Mouse (Mus musculus) hindbrain, embryonic 14.5 days (tissue): ENCODE results near the gene Stambp. TPM values are rescaled to one million over a fixed set of nuclear protein-coding genes. Genes with fewer than 3 reads are reported as not detected.

Experiments
- ATAC-seq: fragments of 200-750 bp; cut with Nextera tagmentation; 2 replicates; pipeline ENCODE4 v1.8.0; 2017; ENCODE audit warnings: moderate number of reproducible peaks, mild to moderate bottlenecking, moderate TSS enrichment, moderate library complexity; ENCODE audit not compliant: low FRiP score
- DNase-seq: peaks from one replicate; pipeline ENCODE4 v3.0.0-alpha.2; 2015; ENCODE audit warnings: low spot score
- H3K27ac ChIP-seq: fragments of 300-500 bp; sonication (generic); 2 replicates; pipeline ENCODE4 v1.5.1; 2014; ENCODE audit warnings: mild to moderate bottlenecking, moderate library complexity
- H3K27me3 ChIP-seq: fragments of 300-500 bp; sonication (generic); 2 replicates; pipeline ENCODE4 v1.6.1; 2014; ENCODE audit warnings: mild to moderate bottlenecking, low read length, mixed read lengths; ENCODE audit not compliant: control insufficient read depth, insufficient read depth
- H3K36me3 ChIP-seq: fragments of 300-500 bp; sonication (generic); replicated peaks from 2 replicates; pipeline ENCODE4 v1.6.1; 2014; ENCODE audit not compliant: control insufficient read depth, insufficient read depth
- H3K4me1 ChIP-seq: fragments of 300-500 bp; sonication (generic); replicated peaks from 2 replicates; pipeline ENCODE4 v1.6.1; 2014; ENCODE audit warnings: antibody characterized with exemption, low read length, mixed read lengths; ENCODE audit not compliant: control insufficient read depth, insufficient read depth
- H3K4me2 ChIP-seq: fragments of 300-500 bp; sonication (generic); replicated peaks from 2 replicates; pipeline ENCODE4 v1.6.1; 2014; ENCODE audit warnings: mild to moderate bottlenecking, moderate library complexity
- H3K4me3 ChIP-seq: fragments of 300-500 bp; sonication (generic); replicated peaks from 2 replicates; pipeline ENCODE4 v1.5.1; 2014; ENCODE audit warnings: mild to moderate bottlenecking, low read length
- H3K9ac ChIP-seq: fragments of 300-500 bp; sonication (generic); 2 replicates; pipeline ENCODE4 v1.6.1; 2014
- H3K9me3 ChIP-seq: fragments of 300-500 bp; sonication (generic); 2 replicates; pipeline ENCODE4 v1.6.1; 2016; ENCODE audit warnings: low read length; ENCODE audit not compliant: control insufficient read depth
- WGBS: fragments of 180-500 bp; shearing (Covaris S2); extraction: QIAGEN DNeasy Blood & Tissue Kit; methylation state at CpG from one replicate; pipeline ENCODE4 v1.1.7; 2014; 5-methylcytosine and 5-hydroxymethylcytosine counted together
- polyA plus RNA-seq: library from polyadenylated mRNA; unstranded; fragments of >200 nt; fragmentation: Nextera tagmentation; extraction: Ambion mirVana; gene quantifications from 2 replicates; pipeline ENCODE4 v1.2.1, GENCODE M21; 2014

Gene Stambp
- polyA plus RNA-seq: 59.4 and 63.6 TPM in 2 replicates

DNA sequence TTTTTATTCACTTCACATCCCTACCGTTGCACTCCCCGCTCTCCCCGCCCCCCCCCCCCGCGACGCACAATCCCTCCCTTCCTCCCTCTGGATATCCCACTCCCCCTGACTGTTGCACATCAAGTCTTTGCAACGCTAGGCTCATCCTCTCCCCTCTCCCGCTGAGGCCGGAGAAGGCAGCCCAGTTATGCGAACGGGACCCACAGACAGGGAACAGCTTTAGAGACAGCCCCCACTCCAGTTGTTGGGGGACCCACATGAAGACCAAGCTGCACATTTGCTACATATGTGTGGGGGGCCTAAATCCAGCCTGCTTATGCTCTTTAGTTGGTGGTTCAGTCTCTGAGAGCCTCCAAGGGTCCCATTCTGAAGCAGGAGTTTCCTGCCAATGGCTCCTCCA, at the start of gene Stambp:
Stambp (minus strand) TSS at position 59 of the 400 bp plus-strand sequence.
- peaks cover 8% of the 10 kb centered on the region for H3K4me1 ChIP-seq
- peak within 1 kb of the TSS; percentile 86 for H3K4me3 ChIP-seq
- H3K4me2 ChIP-seq: peak within 1 kb of the TSS; percentile 89
- H3K9me3 ChIP-seq: no peaks in the 10 kb centered on the region
- 0% methylated on average over 10 of the region's 11 CpGs for WGBS
- ATAC-seq (peak; percentile 74), DNase-seq (peak; percentile 37)
- peak within 1 kb of the TSS; percentile 93 for H3K9ac ChIP-seq
- peak within 1 kb of the TSS; percentile 94 for H3K27ac ChIP-seq
- no peaks in the 10 kb centered on the region for H3K27me3 ChIP-seq
- peaks cover 16% of the 10 kb centered on the region for H3K36me3 ChIP-seq

DNA sequence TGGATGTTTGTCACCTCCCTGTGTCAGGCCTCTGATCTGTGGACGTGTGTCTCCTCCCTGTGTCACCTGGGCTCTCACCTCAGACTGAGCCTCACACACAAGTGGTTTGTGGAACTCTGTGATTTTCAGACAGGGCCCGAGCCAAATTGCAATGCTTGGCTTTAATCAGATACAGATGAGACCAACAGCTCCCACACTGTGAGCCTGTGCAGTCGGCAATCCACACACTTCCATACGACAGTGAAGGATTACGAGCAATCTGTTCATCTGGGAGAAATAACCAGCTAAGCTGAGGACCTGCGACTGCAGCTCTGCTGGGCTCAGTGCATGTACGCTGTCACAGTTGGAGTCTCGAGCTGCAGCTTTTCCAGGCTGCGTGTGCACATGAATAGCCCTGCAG, 47.4 kb upstream of the Stambp start:
- H3K27me3 ChIP-seq: no peaks in the 10 kb centered on the region
- DNase-seq (no peak), ATAC-seq (no peak)
- no peak overlapping the region for H3K27ac ChIP-seq
- H3K9me3 ChIP-seq: no peaks in the 10 kb centered on the region
- no peak overlapping the region for H3K4me3 ChIP-seq
- H3K9ac ChIP-seq: no peak overlapping the region
- H3K4me1 ChIP-seq: no peaks in the 10 kb centered on the region
- 59% methylated on average over 9 of the region's 9 CpGs for WGBS
- no peaks in the 10 kb centered on the region for H3K36me3 ChIP-seq
- H3K4me2 ChIP-seq: no peak overlapping the region

DNA sequence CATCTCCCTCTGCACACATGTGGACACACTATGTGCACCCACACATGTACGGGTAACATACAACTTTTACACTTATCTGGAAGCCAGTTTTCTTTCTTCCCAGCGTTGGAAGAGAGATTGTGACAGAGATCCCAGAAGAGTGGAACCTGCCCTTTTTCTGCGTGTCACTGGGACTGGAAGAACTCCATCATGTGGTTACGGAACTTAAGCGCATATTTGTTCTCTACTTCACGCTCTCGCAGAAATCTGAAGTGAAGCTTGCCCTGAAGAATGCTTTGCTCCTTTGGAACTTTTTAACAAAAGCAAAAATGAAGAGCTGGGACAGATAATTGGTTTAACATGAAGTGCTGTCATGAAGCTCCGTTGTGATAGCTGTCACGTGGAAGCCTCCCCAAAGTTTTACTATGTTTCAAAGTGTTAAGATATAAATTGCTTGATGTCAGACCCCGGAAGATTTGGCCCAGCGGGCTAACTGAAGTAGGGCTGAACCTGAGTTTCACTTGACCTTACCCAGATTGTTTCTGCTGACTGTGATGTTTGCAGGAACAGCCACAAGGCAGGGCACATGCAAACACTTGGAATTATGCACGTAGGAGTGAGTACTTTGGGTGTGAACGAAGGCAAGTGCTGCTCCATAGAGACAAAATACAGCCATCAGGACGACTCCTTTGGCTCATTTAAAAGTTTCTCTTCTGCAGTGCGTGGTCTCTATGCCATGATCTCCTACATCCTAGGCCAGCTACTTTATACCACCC, 45.2 kb upstream of the Stambp start:
- Histone ChIP-seq H3K4me3 (no peak overlapping the region), H3K9ac (no peak overlapping the region), H3K27me3 (no peaks in the 10 kb centered on the region), H3K4me2 (no peak overlapping the region), H3K27ac (no peak overlapping the region), H3K4me1 (no peaks in the 10 kb centered on the region), H3K9me3 (no peaks in the 10 kb centered on the region), H3K36me3 (no peaks in the 10 kb centered on the region)
- ATAC-seq (no peak), DNase-seq (no peak)
- 88% methylated on average over 15 of the region's 15 CpGs for WGBS

DNA sequence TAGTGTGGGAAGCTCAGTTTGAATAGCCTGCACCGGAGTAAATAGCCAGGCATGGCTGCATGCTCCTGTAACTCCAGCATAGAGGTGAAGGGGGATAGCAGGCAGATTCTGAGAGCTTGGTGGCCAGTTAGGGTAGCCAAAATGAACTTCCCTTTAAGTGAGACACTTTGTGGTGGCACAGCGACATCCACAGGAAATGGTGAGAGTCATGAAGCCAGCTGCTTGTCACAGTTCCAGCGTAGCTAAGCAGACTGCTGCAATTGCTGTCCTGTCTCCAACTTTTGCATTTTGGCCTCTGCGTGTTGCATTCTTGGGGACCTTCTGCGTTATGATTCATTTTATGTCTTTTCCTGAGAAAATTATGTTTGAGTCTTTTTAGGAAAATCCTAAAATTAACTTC, 44.0 kb upstream of the Stambp start:
- no peaks in the 10 kb centered on the region for H3K36me3 ChIP-seq
- 86% methylated on average over 5 of the region's 5 CpGs for WGBS
- H3K4me1 ChIP-seq: no peaks in the 10 kb centered on the region
- no peak overlapping the region for H3K9ac ChIP-seq
- ATAC-seq (no peak), DNase-seq (no peak)
- H3K27ac ChIP-seq: no peak overlapping the region
- no peaks in the 10 kb centered on the region for H3K27me3 ChIP-seq
- H3K4me3 ChIP-seq: no peak overlapping the region
- H3K9me3 ChIP-seq: no peaks in the 10 kb centered on the region
- no peak overlapping the region for H3K4me2 ChIP-seq

DNA sequence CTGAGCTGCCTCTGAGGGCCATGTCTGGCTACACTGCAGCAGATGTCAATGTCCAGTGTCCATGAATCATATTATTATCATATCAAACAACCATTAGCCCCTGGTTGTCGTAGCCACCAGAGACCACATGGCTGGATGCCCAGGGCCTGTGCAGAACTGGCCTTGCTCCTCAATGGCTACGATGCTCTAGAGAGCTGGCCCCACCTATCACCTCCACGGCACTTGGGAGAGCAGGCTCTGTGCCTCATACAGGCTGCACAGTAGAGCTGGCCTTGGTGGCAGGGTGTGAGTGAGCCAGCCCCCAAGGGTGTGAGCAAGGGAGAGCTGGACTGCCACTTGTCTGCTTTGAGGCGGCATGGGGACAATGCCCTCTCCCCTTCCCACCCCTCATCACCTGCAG, 41.9 kb upstream of the Stambp start:
- Histone ChIP-seq H3K9me3 (no peaks in the 10 kb centered on the region), H3K36me3 (no peaks in the 10 kb centered on the region), H3K27ac (no peak overlapping the region), H3K27me3 (no peaks in the 10 kb centered on the region), H3K4me1 (no peaks in the 10 kb centered on the region), H3K4me2 (no peak overlapping the region), H3K4me3 (no peak overlapping the region), H3K9ac (no peak overlapping the region)
- DNase-seq: no peak
- ATAC-seq: no peak
- 91% methylated on average over 4 of the region's 4 CpGs for WGBS

DNA sequence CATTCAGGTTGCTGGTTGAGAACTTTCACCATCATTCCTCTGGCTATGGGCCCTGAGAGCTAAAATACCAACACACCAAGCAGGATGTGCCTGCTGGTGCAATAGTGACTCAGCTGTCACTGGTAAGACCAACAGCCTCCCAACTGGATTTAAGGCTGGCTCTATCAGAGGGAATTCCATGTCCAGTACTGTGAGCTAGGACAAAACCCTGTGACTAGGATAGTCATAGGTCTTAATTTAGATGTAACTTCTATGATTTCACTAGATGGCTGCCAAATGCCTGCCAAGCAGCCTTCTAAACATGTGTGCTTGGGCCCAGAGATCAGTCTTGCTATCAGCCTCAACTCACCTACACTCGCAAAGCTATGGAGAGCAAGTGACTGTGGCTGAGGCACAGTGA, 40.4 kb upstream of the Stambp start:
- Histone ChIP-seq H3K36me3 (no peaks in the 10 kb centered on the region), H3K27me3 (no peaks in the 10 kb centered on the region), H3K4me1 (no peaks in the 10 kb centered on the region), H3K27ac (no peak overlapping the region), H3K9me3 (no peaks in the 10 kb centered on the region), H3K4me2 (no peak overlapping the region), H3K4me3 (no peak overlapping the region), H3K9ac (no peak overlapping the region)
- DNase-seq (no peak), ATAC-seq (no peak)
- WGBS: 89% methylated on average over 1 of the region's 1 CpGs

DNA sequence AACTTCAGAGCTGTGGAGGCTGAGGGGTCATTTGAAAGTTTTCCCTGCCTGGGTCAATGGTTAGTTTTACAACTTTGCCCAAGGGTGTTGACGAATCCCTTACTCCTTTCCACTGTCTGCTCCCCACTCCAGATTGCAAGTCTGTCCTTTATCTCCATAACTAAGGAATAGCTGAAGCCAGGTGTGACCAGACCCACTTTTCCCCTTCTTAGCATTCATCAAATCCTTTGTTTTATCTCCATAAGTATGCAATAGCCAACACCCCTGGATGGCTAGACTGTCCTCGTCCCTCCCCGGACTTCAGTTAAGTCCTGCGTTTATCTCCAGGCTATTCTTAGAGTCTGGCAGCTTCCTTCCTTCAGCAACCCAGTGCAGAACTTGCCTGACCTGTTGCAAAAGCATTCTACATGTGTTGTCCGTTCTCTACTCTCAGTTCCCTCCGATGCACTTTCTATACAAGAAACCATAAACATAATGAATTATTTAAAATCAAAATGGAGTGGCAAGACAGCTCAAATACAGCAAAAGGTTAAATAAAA, 27.2 kb upstream of the Stambp start:
- no peak for DNase-seq
- Histone ChIP-seq H3K4me2 (no peak overlapping the region), H3K36me3 (no peaks in the 10 kb centered on the region), H3K9ac (no peak overlapping the region), H3K4me1 (no peaks in the 10 kb centered on the region), H3K27ac (no peak overlapping the region), H3K9me3 (no peaks in the 10 kb centered on the region), H3K4me3 (no peak overlapping the region), H3K27me3 (no peaks in the 10 kb centered on the region)
- 91% methylated on average over 6 of the region's 6 CpGs for WGBS
- no peak for ATAC-seq

DNA sequence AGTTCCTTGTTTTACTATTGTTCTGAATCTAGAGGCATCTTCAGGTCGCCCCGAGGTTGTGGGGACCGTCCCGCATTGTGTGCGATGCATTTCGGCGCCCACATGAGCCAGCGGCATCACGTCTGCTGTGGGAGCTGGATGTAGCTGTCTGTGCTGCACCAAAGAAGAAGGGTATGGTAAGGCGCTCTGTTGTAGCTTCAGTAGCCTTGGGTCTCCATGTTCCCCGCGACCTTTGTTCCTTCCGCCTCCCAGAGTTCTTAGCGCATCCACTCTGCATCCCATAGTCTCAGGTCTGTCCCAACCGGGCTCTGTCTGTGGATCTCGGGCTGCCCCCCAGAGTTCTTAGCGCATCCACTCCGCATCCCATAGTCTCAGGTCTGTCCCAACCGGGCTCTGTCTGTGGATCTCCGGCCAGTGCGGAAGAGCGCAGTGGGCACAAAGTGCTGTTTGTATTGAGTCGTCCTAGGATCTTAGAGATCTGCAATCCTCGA, 26.6 kb upstream of the Stambp start:
- peak overlapping the region; percentile 48 for H3K9ac ChIP-seq
- H3K27ac ChIP-seq: no peak overlapping the region
- peak overlapping the region; percentile 51 for H3K4me2 ChIP-seq
- WGBS: 40% methylated on average over 24 of the region's 24 CpGs
- no peaks in the 10 kb centered on the region for H3K36me3 ChIP-seq
- ATAC-seq: no peak
- no peaks in the 10 kb centered on the region for H3K4me1 ChIP-seq
- no peaks in the 10 kb centered on the region for H3K9me3 ChIP-seq
- DNase-seq: no peak
- peak overlapping the region; percentile 29 for H3K4me3 ChIP-seq
- H3K27me3 ChIP-seq: no peaks in the 10 kb centered on the region

DNA sequence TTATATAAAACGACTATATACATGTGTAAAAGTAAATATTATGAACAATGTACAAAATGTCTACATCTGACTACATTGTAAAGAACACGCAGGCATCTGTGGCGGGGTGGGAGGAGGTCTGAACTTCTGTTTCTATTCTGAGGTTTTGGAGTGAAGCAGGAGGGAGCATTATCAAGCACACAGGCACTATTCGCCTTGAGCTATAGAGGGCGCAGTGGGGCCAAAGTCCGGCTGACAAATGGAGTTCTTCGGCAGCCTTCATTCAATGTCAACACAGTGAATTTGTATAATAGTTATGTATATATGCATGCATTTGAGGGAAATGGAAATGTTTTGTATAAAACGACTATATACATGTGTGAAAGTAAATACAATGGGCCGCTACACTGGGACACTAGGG, 26.1 kb upstream of the Stambp start:
- no peak overlapping the region for H3K27ac ChIP-seq
- H3K4me3 ChIP-seq: peak overlapping the region; percentile 29
- H3K4me2 ChIP-seq: peak overlapping the region; percentile 51
- peak overlapping the region; percentile 48 for H3K9ac ChIP-seq
- H3K27me3 ChIP-seq: no peaks in the 10 kb centered on the region
- no peaks in the 10 kb centered on the region for H3K9me3 ChIP-seq
- no peaks in the 10 kb centered on the region for H3K4me1 ChIP-seq
- DNase-seq (peak; percentile 76), ATAC-seq (no peak)
- WGBS: 10% methylated on average over 9 of the region's 9 CpGs
- H3K36me3 ChIP-seq: no peaks in the 10 kb centered on the region
